Mouse (Mus musculus) thymus, adult 2 months (tissue): ENCODE results near the gene Kdm3a.

Experiments used
- CTCF ChIP-seq: fragments of 200-500 bp; IDR thresholded peaks from 2 replicates; pipeline ENCODE4 v1.5.1; 2012; ENCODE audit warnings: mild to moderate bottlenecking, control low read depth, low read length, moderate library complexity, borderline replicate concordance; ENCODE audit not compliant: control insufficient read depth, poor library complexity, insufficient read depth; ENCODE audit errors: extremely low read depth
- POLR2A ChIP-seq: fragments of 200-500 bp; IDR thresholded peaks from 2 replicates; pipeline ENCODE4 v1.6.1; 2012; ENCODE audit warnings: mild to moderate bottlenecking, low read length, control low read depth, moderate library complexity; ENCODE audit not compliant: control insufficient read depth, poor library complexity, insufficient read depth; ENCODE audit errors: extremely low read depth

DNA sequence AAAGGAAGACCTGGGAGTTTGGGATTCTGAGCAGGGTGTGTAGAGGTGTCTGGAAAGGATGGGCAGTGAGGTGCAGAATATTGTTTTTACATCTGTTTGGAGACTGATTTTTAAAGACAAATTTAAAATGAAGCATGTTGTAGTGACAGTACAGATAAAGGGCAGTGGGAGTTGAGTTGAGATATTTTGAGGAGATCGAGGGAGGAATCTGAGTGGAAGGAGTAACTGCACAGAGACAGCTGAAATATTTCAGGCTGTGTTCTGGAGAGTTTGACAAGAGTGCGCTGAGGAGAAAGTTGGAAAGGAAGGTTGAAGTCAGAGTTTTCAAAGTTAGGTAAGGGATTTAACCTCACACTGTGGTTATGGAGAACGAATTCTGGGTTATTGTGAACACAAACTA lies 64.2 kb downstream of the Kdm3a start:
- TF ChIP-seq POLR2A, result no peak
- no peak for TF ChIP-seq CTCF
